Mouse (Mus musculus) adrenal gland, postnatal 4 days (tissue): ENCODE data around the gene Ube2e1. TPM values are rescaled to one million over a fixed set of nuclear protein-coding genes. Genes with fewer than 3 reads are reported as not detected.
"Not testable (repeated sequence)": the region's sequence is repeated elsewhere in the genome, so short reads cannot be mapped to it uniquely, and the experiment has no call there.

Source experiments
- DNase-seq, 2 experiments: peaks; one replicate each; pipeline ENCODE4 v3.0.0; 2021 to 2022; ENCODE audit warnings: low spot score in 2 of 2, mixed read lengths in 2 of 2
- total RNA-seq, 2 experiments: library from RNA; stranded (reverse); gene quantifications; 2 replicates each; pipeline ENCODE4 v1.2.3; 2021

Gene Ube2e1
- total RNA-seq, 2 experiments from 2014 or later, result 79.1 to 80.1 TPM

GRCm38 (mm10) chr14:18326968-18327672, 4.5 kb downstream of the Ube2e1 start:
- peak; percentile 15 to 16 for DNase-seq

- DNase-seq, result no peak
Measured at GRCm38 (mm10) chr14:18317457-18318411, 13.9 kb downstream of the Ube2e1 start.

DNA sequence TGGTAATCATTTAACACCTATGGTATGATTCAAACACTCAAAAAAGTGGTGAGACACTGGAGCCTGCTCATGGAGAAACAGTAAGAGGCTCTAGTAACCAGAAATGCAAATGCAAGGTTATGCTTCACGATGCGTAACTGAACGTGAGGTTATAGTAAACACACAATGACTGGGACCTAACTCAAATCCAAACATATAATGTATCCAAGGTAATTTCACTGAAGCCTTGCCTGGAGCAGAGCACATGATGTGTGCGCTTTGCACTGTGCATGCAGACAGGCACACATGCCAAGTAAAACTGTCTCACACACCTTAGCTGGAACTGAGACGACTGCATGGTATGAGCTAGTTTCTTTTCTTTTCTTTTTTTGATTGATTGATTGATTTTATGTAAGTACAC, 27.5 kb downstream of the Ube2e1 start:
- no peak for DNase-seq

DNA sequence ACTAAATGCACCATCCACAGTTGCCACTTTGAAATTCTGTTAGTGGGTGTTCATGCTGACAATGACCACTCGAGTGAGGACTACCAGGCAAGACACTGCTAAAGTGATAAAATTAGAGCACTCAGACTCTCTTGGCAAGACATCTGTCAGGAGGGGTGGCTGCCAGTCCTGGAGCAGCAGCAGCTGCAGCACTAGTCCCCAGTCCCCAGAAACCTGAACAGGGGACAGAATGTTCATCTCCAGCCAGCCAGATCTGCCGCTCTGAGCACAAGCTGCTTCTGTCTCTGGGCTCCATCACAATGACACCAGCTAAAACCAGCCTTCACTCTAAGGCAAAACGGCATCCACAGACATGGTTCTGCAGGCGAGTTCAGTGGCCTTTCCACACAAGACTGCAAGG, 28.4 kb downstream of the Ube2e1 start:
- DNase-seq, result no peak

DNA sequence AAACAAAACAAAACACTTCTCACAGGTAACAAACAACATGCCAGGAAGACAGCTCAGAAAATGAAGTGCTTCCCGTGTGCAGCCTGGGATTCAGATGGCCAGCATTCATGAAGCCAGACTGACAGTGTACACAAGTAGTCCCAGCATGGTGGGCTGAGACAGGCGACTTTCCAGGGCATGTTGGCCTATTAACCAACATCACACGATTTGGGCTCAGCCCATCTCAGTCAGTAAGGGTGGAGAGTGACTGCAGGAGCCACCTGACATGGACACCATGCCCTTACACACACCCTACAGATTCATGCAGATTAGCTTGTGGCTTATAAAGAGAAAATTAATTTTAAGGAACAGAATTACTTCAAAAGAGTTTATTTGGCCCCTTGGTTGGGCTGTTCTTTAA, 28.9 kb downstream of the Ube2e1 start:
- no peak for DNase-seq

- no peak for DNase-seq
Measured at GRCm38 (mm10) chr14:18301591-18301990, 30.1 kb downstream of the Ube2e1 start.

DNA sequence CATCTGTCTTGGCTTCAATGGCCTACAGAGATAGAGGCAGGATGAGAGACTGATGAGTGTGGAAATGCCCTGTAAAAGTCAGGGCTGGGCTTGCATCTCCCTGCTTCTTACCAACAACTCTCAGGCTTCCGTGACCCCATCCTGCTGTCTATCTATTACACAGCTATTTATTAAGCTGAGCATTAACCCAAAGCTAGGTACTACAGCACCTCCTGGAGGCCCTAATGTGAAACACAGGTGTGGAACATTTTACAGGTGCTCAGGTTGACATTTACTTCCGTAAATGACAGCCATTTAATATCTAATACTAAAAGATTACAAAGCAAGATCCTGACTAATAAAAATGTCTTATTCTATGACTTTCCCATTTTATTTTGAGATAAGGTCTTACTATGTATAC, 31.0 kb downstream of the Ube2e1 start:
- no peak for DNase-seq

- DNase-seq, result no peak
Measured at GRCm38 (mm10) chr14:18298874-18299273, 32.8 kb downstream of the Ube2e1 start.

GRCm38 (mm10) chr14:18297441-18297840, 34.2 kb downstream of the Ube2e1 start:
- no peak for DNase-seq

DNA sequence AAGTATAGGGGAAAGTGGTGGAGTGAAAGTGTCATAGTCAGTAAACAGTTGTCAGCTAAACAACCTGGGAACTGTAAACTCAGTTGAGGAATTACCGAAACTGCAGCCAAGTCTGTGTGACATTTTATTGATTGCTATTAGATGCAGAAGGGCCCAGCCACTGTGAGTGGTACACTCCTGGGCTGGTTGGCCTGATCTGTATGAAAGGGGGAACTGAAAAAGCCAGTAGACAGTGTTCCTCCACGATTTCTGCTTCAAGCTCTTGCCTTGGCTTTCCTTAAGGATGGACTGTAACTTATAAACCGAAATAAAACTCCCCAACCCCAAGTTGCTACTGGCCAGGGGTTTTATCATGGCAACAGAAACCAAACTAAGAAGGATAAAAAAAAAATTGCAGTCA, 39.1 kb downstream of the Ube2e1 start:
- DNase-seq, result no peak

DNA sequence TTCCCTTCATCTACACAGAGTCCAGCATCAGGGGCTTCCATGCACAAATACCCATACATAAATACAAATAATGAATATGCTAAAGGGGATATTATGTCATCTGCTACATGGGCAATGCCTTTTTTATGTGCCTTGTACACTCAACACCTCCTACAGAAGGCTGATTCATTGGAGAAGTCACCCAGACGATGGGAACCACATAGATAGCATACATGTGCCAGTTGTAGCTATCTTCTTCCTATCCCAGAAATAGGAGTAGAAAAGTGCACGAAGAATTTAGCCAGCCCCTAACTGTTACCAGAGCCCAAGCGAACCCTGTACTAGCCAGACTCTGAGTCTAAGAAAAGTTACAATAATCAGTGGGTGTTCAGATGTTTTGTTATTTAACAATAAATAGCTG, 39.5 kb downstream of the Ube2e1 start:
- no peak for DNase-seq

- no peak for DNase-seq
Measured at GRCm38 (mm10) chr14:18287391-18287790, 44.3 kb downstream of the Ube2e1 start.

DNA sequence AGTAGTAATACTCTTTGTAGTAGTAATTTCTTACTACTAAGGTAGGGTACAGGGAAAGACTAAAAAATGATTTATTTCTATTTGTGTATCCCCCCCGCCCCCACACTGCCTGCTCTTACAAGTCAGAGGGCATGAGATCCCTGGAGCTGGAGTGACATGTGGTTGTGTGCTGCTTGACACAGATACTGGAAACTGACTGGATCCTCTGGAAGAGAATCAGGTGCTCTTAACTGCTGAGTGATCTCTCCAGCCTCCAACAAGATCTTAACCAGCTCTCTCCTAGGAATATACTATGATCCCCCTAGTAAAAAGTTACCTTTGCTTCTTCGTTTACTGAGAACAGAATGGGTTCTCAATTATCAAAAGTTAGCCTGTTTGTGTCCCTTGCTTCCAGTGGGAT, 45.2 kb downstream of the Ube2e1 start:
- DNase-seq, result no peak

- no peak for DNase-seq
Measured at GRCm38 (mm10) chr14:18285476-18285875, 46.2 kb downstream of the Ube2e1 start.

- DNase-seq, result no peak
Measured at GRCm38 (mm10) chr14:18284581-18284980, 47.1 kb downstream of the Ube2e1 start.

- DNase-seq, result no peak
Measured at GRCm38 (mm10) chr14:18280375-18280774, 51.3 kb downstream of the Ube2e1 start.

- no peak for DNase-seq
Measured at GRCm38 (mm10) chr14:18274526-18274925, 57.1 kb downstream of the Ube2e1 start.

GRCm38 (mm10) chr14:18271666-18272065, 60.0 kb downstream of the Ube2e1 start:
- DNase-seq, result no peak

DNA sequence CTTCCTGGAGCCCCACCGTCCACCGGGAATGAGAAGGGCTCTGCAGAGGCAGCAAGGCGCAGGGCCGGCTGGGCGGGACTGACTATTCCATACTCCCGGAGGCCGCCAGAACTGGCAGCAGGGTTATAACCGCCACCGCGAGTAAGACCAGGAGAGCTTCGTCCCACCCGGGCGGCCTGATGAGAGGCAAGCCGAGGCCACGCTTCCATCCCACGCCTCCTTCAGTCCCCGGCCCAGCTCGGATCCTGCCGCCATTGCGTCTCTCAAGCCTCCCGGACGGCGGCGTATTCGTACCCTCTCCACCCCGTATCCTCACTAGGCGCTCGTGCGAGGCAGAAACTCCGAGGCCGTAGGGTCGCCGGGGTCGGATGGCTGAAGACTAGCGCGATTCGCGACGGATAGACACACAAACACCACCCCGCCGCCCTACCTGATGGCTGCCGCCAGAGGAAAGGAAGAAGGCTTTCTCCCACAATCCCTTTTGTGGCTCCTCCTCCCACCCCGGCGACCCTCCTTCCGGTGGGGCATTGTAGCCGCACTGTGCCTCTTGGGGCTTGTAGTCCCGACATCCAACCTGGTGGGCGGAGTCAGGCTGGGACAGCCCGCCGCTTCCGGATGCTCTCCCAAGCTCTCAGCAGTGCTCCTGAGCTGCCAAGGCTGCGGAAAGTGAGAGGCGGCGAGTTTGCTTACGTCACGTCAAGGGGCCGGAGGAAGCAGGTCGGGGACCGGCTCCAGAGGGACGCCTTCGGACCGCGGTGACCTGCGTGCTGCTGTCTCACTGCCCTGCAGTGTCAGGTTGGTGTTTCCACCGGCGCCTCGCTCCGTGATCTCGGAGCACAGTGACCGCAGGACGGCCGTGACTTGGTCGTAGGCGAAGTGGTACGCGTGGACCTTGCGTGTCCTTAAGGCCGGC, 60.9 kb downstream of the Ube2e1 start, which contains the start of the genes Nkiras1 and Rpl15:
Nkiras1 (plus strand) TSS at position 608 of the 913 bp plus-strand sequence.
Rpl15 (minus strand) TSS at position 863 of the 913 bp plus-strand sequence.
- DNase-seq, result peak; percentile 81 to 95

GRCm38 (mm10) chr14:18269947-18270528, 61.6 kb downstream of the Ube2e1 start:
- not testable (repeated sequence) for DNase-seq

- no peak for DNase-seq
Measured at GRCm38 (mm10) chr14:18263427-18263826, 68.2 kb downstream of the Ube2e1 start.
